Mouse (Mus musculus) heart, adult 18-20 months (tissue): ENCODE measurements around the gene Stk32c. TPM values are rescaled to one million over a fixed set of nuclear protein-coding genes. Genes with fewer than 3 reads are reported as not detected.

Source experiments
- DNase-seq, 2 experiments: peaks; one replicate each; pipeline ENCODE4 v3.0.0; 2021 to 2022; ENCODE audit warnings: mixed read lengths in 1 of 2
- total RNA-seq, 2 experiments: library from RNA; stranded (reverse); gene quantifications; 2 replicates each; pipeline ENCODE4 v1.2.3; 2021

The Stk32c gene
- total RNA-seq, 2 experiments from 2014 or later: 0.51 to 0.92 TPM

GRCm38 (mm10) chr7:139093124-139093523, 120.0 kb downstream of the Stk32c start:
- DNase-seq: no peak

- DNase-seq: no peak
Observed at GRCm38 (mm10) chr7:139092676-139093075, 120.4 kb downstream of the Stk32c start.

- no peak for DNase-seq
Observed at GRCm38 (mm10) chr7:139091681-139092080, 121.4 kb downstream of the Stk32c start.

- no peak for DNase-seq
Observed at GRCm38 (mm10) chr7:139089892-139090874, 122.9 kb downstream of the Stk32c start.

GRCm38 (mm10) chr7:139087801-139088200, 125.3 kb downstream of the Stk32c start:
- DNase-seq: peak; percentile 58 to 77

- peak; percentile 9 to 35 for DNase-seq
Observed at GRCm38 (mm10) chr7:139086195-139087158, 126.6 kb downstream of the Stk32c start.

- DNase-seq: peak; percentile 39 to 69
Observed at GRCm38 (mm10) chr7:139085629-139086194, 127.4 kb downstream of the Stk32c start, which contains the start of gene Dpysl4. Dpysl4 (plus strand) TSS chr7:139086001.

GRCm38 (mm10) chr7:139084316-139084715, 128.8 kb downstream of the Stk32c start:
- no peak for DNase-seq

GRCm38 (mm10) chr7:139082281-139082680, 130.8 kb downstream of the Stk32c start:
- DNase-seq: no peak

GRCm38 (mm10) chr7:139081158-139081557, 131.9 kb downstream of the Stk32c start:
- no peak for DNase-seq

- no peak for DNase-seq
Observed at GRCm38 (mm10) chr7:139080714-139081113, 132.4 kb downstream of the Stk32c start.

- no peak for DNase-seq
Observed at GRCm38 (mm10) chr7:139079141-139079540, 134.0 kb downstream of the Stk32c start.

GRCm38 (mm10) chr7:139078181-139078580, 134.9 kb downstream of the Stk32c start:
- no peak for DNase-seq

- DNase-seq: no peak
Observed at GRCm38 (mm10) chr7:139077283-139077682, 135.8 kb downstream of the Stk32c start.

GRCm38 (mm10) chr7:139075054-139075794, 137.9 kb downstream of the Stk32c start:
- DNase-seq: no peak

- no peak for DNase-seq
Observed at GRCm38 (mm10) chr7:139074189-139074588, 138.9 kb downstream of the Stk32c start.

- DNase-seq: peak; percentile 43 to 86
Observed at GRCm38 (mm10) chr7:139068182-139068623, 144.9 kb downstream of the Stk32c start.

GRCm38 (mm10) chr7:139063406-139063805, 149.7 kb downstream of the Stk32c start:
- DNase-seq: no peak
